Mouse (Mus musculus) kidney, embryonic 16.5 days (tissue): Measurements from ENCODE around the gene Hibch. TPM values are rescaled to one million over a fixed set of nuclear protein-coding genes. Genes with fewer than 3 reads are reported as not detected.

Experiments
- ATAC-seq: fragments of 200-750 bp; cut with Nextera tagmentation; 2 replicates; pipeline ENCODE4 v1.8.0; 2017; ENCODE audit warnings: moderate TSS enrichment; ENCODE audit not compliant: low FRiP score, low TSS enrichment
- H3K27ac ChIP-seq: fragments of 300-500 bp; sonication (generic); 2 replicates; pipeline ENCODE4 v1.5.1; 2014; ENCODE audit warnings: low read length
- H3K27me3 ChIP-seq: fragments of 300-500 bp; sonication (generic); 2 replicates; pipeline ENCODE4 v1.6.1; 2014; ENCODE audit warnings: low read length, control low read depth, mixed read lengths; ENCODE audit not compliant: insufficient read depth
- H3K36me3 ChIP-seq: fragments of 300-500 bp; sonication (generic); 2 replicates; pipeline ENCODE4 v1.6.1; 2014; ENCODE audit warnings: low read length, control low read depth, mixed read lengths; ENCODE audit not compliant: insufficient read depth
- H3K4me1 ChIP-seq: fragments of 300-500 bp; sonication (generic); 2 replicates; pipeline ENCODE4 v1.6.1; 2014; ENCODE audit warnings: low read length, control low read depth, mixed read lengths; ENCODE audit not compliant: insufficient read depth
- H3K4me2 ChIP-seq: fragments of 300-500 bp; sonication (generic); replicated peaks from 2 replicates; pipeline ENCODE4 v1.6.1; 2014; ENCODE audit warnings: low read depth, low read length
- H3K4me3 ChIP-seq: fragments of 300-500 bp; sonication (generic); 2 replicates; pipeline ENCODE4 v1.5.1; 2014; ENCODE audit warnings: mild to moderate bottlenecking, low read length
- H3K9ac ChIP-seq: fragments of 300-500 bp; sonication (generic); replicated peaks from 2 replicates; pipeline ENCODE4 v1.6.1; 2014; ENCODE audit warnings: low read length
- H3K9me3 ChIP-seq: fragments of 300-500 bp; sonication (generic); 2 replicates; pipeline ENCODE4 v1.6.1; 2016; ENCODE audit warnings: low read length, control low read depth
- WGBS: fragments of 180-500 bp; shearing (Covaris S2); extraction: QIAGEN DNeasy Blood & Tissue Kit; methylation state at CpG from one replicate; pipeline ENCODE4 v1.1.7; 2014; 5-methylcytosine and 5-hydroxymethylcytosine counted together
- polyA plus RNA-seq: library from polyadenylated mRNA; unstranded; fragments of >200 nt; fragmentation: Nextera tagmentation; extraction: Ambion mirVana; gene quantifications from 2 replicates; pipeline ENCODE4 v1.2.1, GENCODE M21; 2015

The Hibch gene
- polyA plus RNA-seq, 1 experiment from 2014 or later: 27.5 TPM

GRCm38 (mm10) chr1:52964581-52964980, 119.9 kb downstream of the Hibch start:
- Histone ChIP-seq H3K9ac (no peak overlapping the region), H3K9me3 (no peaks in the 10 kb centered on the region), H3K27ac (no peak overlapping the region), H3K4me3 (no peak overlapping the region), H3K4me2 (no peak overlapping the region), H3K4me1 (no peaks in the 10 kb centered on the region), H3K36me3 (no peaks in the 10 kb centered on the region), H3K27me3 (no peaks in the 10 kb centered on the region)
- peak; percentile 49; the same call in 1 of the 2 replicates for ATAC-seq
- WGBS: 78% methylated on average over 8 of the region's 8 CpGs

Other genes with a start within 250 kb of the Hibch start
- 9.9 and 11.7 TPM in 2 replicates for gene Nemp2, start 214.2 kb upstream of the Hibch start, polyA plus RNA-seq
- gene Mfsd6, start 117.5 kb upstream of the Hibch start, polyA plus RNA-seq: 2.7 and 3.6 TPM in 2 replicates
- 15.9 and 22.3 TPM in 2 replicates for gene Inpp1, start 27.2 kb upstream of the Hibch start, polyA plus RNA-seq
- gene 1700019D03Rik, start 175.2 kb downstream of the Hibch start, polyA plus RNA-seq: 10.4 and 11.2 TPM in 2 replicates
- gene Mstn, start 216.7 kb downstream of the Hibch start, polyA plus RNA-seq: 0.09 and 0.21 TPM in 2 replicates